Mouse (Mus musculus): ENCODE results near the gene Magt1. TPM values are rescaled to one million over a fixed set of nuclear protein-coding genes. Genes with fewer than 3 reads are reported as not detected.

Magt1 gene
- total RNA-seq (2023) = 30.3 and 34.4 TPM in 2 replicates

GRCm38 (mm10) chrX:106011465-106012159 is at the start of gene Magt1:
Gene Magt1, minus strand, starts transcription at chrX:106011906.

GRCm38 (mm10) chrX:106026418-106027342 is 15.0 kb upstream of the Magt1 start, which contains the start of gene Atp7a:
Gene Atp7a, plus strand, starts transcription at chrX:106027276.

GRCm38 (mm10) chrX:106015571-106016322 is 4.0 kb upstream of the Magt1 start, which contains the start of gene Cox7b:
Gene Cox7b, plus strand, starts transcription at chrX:106015700.

GRCm38 (mm10) chrX:105928861-105929477 is 82.7 kb downstream of the Magt1 start, which contains the start of gene Atrx:
Gene Atrx, minus strand, starts transcription at chrX:105929403.

Other genes starting within 250 kb of the Magt1 start
- gene Fgf16, start 247.6 kb downstream of the Magt1 start, total RNA-seq (2023) = not detected in 2 replicates
- 126 and 167 TPM in 2 replicates for gene Atrx, start 82.5 kb downstream of the Magt1 start, total RNA-seq (2023)
- 46.2 and 61.7 TPM in 2 replicates for gene Cox7b, start 3.8 kb upstream of the Magt1 start, total RNA-seq (2023)
- gene Atp7a, start 15.4 kb upstream of the Magt1 start, total RNA-seq (2023) = 29.2 and 41.7 TPM in 2 replicates
- gene Tlr13, start 131.3 kb upstream of the Magt1 start, total RNA-seq (2023) = 178 and 182 TPM in 2 replicates
- gene Pgk1, start 175.2 kb upstream of the Magt1 start, total RNA-seq (2023) = 312 TPM in 2 replicates
- 0.47 and 1.1 TPM in 2 replicates for gene Taf9b, start 209.3 kb upstream of the Magt1 start, total RNA-seq (2023)
- gene Fnd3c2, start 243.5 kb upstream of the Magt1 start, total RNA-seq (2023) = not detected in 2 replicates